In the genomic region with DNA sequence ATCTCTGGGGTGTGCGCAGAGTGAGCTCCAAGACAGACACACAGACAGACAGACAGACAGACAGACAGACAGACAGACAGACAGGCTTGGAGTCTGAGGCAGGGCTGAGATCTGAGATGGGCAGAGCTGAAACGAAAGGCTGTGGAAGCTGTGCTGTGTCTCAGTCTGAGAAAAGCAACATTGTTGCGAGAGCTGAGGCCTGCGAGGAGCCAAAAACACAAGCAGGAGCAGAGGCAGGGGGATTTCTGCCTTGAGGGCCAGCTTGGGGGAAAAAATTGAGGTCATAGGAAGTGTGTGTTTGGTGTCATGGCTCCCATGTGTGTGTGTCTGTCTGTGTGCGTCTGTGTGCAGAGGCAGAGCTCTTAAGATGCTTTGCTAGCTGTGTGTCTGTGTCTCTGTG, we compare ENCODE assay signal across 29 mouse cellular contexts. TPM values are rescaled to one million over a fixed set of nuclear protein-coding genes. Genes with fewer than 3 reads are reported as not detected.
"Had no signal": no experiment of that assay in that cellular context is flagged by ENCODE, and none has a peak within 500 bp of the region (broad histone marks: within the 10 kb centered on the region; RNA-seq: fewer than 3 reads in every experiment).

No protein-coding gene starts in this region.

- H3K36me3 ChIP-seq: lung, embryonic 15.5 days; midbrain, embryonic 10.5 days; midbrain, embryonic 12.5 days; neural tube, embryonic 13.5 days; neural tube, embryonic 15.5 days had no signal

- H3K4me1 ChIP-seq: lung, embryonic 15.5 days; midbrain, embryonic 12.5 days; neural tube, embryonic 15.5 days had no signal

- DNase-seq: lung, adult 2 months; lung, postnatal 14 days; lung, postnatal 36 days; midbrain, embryonic 14.5 days; retina, postnatal 1 day; right cerebral cortex, adult 18-20 months; right cerebral cortex, postnatal 25 days; right cerebral cortex, postnatal 4 days; spleen, adult 18-20 months; thymus, adult 18-20 months; thymus, postnatal 14 days; thymus, postnatal 36 days had no signal

- H3K4me2 ChIP-seq: lung, embryonic 15.5 days; midbrain, embryonic 12.5 days; neural tube, embryonic 13.5 days; neural tube, embryonic 15.5 days had no signal

- H3K9ac ChIP-seq: liver, postnatal 0 days; lung, embryonic 15.5 days; midbrain, embryonic 12.5 days; neural tube, embryonic 13.5 days; neural tube, embryonic 15.5 days had no signal

- H3K27ac ChIP-seq: lung, embryonic 15.5 days; macrophage; midbrain, embryonic 10.5 days; midbrain, embryonic 12.5 days; neural tube, embryonic 13.5 days; neural tube, embryonic 15.5 days had no signal

- H3K4me3 ChIP-seq: lung, embryonic 15.5 days; midbrain, embryonic 10.5 days; midbrain, embryonic 12.5 days; myocyte; neural tube, embryonic 13.5 days; neural tube, embryonic 15.5 days had no signal

- ATAC-seq: lung, postnatal 0 days had no signal

- H3K27me3 ChIP-seq: lung, embryonic 15.5 days had no signal

RNA-seq across cellular contexts. Expression of gene Vmn1r3, which starts 42.6 kb away (rescaled TPM):
- total RNA-seq: megakaryocyte, adult 5-6 weeks; megakaryocyte-erythroid progenitor cell, adult 5-6 weeks had no signal
- polyA plus RNA-seq: liver, postnatal 0 days; lung, adult 2 months; lung, embryonic 15.5 days; lung, postnatal 0 days; macrophage; midbrain, embryonic 10.5 days; midbrain, embryonic 12.5 days; midbrain, embryonic 14.5 days; midbrain, embryonic 16.5 days; myocyte; neural tube, embryonic 11.5 days; neural tube, embryonic 13.5 days; neural tube, embryonic 15.5 days; small intestine, adult 2 months; stomach, embryonic 14.5 days; stomach, embryonic 16.5 days; thymus, postnatal 0 days had no signal
